Mouse (Mus musculus) gastrocnemius, postnatal 14 days (tissue): ENCODE results near the gene Cyp2d11. TPM values are rescaled to one million over a fixed set of nuclear protein-coding genes. Genes with fewer than 3 reads are reported as not detected.
A peak's percentile ranks its signal among the peaks of the same experiment; 100 is the strongest.
"Not testable (repeated sequence)": the region's sequence is repeated elsewhere in the genome, so short reads cannot be mapped to it uniquely, and the experiment has no call there.

Source experiments
- DNase-seq: peaks from one replicate; pipeline ENCODE4 v3.0.0; 2021; ENCODE audit warnings: mixed read lengths
- intact Hi-C: fragments of 180-260 bp; cut with DNase I; formaldehyde crosslinking; loops from one replicate; pipeline ENCODE4 v1.15.1; 2025; ENCODE audit warnings: low total_unique reads
- total RNA-seq, 2 experiments: library from RNA; stranded (reverse); gene quantifications; 2 replicates each; pipeline ENCODE4 v1.2.3; 2021

The Cyp2d11 gene
- total RNA-seq, 2 experiments from 2014 or later: 0.12 to 0.13 TPM

DNA sequence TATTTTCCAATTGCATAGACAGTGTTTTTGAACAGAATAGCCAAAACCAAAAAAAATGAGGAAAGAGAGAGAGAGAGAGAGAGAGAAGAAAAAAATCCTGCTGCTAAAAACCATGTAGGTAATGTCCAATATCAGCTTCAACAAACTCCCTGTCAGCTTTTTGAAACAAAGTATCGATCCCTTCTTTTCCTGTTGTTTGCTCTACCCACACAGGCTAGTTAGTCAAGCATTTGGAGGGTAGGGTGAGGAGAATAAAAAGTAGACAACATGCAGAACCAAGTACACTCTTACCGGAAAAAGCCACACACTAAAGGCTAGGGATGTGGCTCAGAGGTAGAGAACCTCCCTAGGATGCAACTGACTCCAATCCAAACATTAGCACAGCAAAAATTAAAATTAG, 8.1 kb downstream of the Cyp2d11 start:
- DNase-seq: no peak
- intact Hi-C loops: no loop called here

DNA sequence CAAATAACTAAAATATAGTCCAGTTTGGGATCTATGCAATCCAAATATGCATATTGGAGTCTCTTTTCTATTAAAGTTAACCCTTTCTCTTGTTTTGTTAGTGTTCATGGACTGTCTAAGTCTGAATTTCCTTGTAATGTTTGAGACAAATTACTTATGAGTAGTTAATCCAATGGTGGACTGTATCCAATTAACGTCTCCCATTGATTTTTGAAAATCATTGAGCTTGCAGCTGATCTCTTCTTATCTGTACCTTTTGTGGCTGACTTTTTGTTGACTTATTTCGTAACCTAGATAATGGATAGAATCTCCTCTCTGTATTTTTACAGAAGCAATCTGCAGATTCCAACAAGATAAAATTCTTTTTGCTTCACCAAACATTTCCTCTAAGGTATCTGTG, 11.4 kb downstream of the Cyp2d11 start:
- DNase-seq: no peak
- intact Hi-C loops: no loop called here

DNA sequence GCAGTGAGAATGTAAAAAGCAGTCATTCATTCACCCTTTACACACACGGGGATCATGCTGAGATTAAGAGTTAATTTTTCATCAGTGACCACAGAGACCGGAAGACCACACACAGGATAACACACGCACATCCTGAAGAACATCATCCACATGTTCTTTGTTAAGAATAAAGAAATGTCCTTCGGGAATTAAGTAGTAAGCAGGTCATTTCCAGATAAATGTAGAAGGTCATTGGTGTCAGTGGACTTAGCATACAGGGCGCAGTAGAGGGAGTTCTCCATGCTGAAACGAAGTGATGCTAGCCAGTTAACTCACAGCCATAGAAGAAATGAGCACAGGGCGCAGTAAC, 13.1 kb downstream of the Cyp2d11 start:
- intact Hi-C loops: no loop called here
- DNase-seq: no peak

DNA sequence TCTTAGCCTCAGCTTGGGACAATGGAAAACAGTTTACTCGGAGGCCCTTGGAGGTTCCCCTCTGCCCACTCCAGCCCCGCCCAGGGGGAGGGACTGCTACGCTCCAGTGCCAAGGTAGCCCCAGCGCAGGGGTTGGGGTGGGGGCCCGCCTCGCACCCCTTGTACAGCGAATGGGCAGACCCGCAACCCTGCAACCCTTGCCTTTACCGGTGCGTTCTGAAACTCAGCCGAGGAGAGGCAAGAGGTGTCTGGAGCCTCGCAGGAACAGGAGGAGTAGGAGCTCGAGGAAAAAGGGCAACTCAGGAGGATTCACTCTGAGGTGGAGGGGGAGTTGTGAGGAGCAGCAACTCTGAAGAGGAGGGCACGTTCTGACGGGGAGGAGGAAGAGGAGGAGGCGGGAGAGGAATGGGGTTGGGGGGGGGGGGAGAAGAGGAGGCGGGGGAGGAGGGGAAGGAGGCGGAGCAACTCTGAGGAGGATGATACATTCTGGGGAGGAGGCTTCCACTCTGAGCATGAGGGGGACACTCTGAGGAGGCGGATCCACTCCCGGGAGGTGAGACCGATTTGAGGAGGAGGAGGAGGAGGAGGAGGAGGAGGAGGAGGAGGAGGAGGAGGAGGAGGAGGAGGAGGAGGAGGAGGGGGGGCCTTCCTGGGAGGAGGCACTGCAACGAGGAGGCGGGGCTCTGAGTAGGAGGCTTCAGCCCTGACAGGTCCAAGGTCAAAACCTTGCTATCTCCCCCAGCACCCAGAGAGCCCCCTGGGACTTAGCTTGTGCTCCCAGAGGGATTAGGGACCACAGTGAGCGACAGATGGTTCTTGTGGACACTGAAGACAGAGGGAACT, 13.7 kb downstream of the Cyp2d11 start, which contains the start of gene Cyp2d22:
Cyp2d22 (minus strand) TSS at position 390 of the 843 bp plus-strand sequence.
- peak; percentile 72 for DNase-seq
- intact Hi-C loops: no loop called here

DNA sequence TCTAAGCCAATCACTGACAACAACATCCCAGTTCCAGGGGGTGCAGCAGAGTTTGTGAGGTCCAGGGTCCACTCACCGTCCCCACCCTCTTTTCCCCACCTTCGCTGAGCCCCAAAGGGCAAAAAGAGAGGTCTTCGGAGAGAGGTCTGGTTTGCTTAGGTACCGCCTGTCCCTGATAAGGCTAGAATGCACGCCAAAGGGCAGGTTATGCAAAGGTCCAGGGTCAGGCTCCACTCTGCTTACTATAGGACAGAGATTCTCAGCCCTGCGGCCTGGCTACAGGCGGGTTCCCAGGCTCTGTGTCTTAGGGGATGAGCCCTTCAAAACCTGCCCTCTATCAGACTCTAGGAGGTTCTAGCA, 14.3 kb downstream of the Cyp2d11 start:
- no peak for DNase-seq
- intact Hi-C loops: no loop called here

DNA sequence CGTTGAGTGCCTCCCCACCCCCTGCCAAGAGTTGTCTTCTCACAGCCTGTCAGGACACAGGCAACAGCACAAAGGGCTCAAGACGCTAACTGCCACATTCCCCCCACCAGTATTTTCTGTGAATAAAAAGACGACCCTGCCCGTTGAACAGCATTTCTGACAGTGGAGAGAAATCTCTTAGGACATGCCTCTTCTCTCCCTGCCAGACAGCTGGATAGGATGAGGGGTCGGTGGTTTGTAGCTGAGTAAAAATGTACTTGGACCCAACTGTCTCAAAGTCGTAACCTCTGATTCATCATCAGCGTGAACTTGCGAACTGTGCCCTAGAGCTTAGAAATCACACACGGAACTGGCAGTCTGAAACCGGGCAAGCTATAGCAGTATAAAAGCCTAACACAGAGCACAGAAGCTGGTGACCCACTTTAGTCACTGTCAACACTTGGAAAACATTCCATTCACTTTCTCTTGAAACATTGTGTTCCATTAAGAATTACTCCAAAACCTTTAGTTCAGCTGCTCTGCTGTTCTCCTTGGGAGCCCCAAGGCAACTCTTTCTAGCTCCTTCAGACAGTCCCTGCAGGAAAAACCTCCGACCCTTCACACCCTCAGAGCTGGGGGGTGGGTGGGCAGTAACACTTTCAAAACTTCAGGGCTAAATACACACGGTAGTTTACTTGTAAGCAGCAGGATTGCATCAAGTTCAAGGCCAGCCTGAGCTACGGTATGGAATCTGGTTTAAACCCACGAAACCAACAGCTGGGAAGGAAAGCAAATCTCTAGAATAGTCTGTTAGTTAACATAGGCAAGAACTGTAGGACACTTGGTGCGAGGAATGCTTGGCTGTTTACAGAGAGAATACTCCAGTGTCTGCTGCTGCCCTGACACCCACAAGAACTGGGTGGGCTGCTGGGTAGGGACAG, 15.3 kb downstream of the Cyp2d11 start:
- no peak for DNase-seq
- intact Hi-C loops: no loop called here

DNA sequence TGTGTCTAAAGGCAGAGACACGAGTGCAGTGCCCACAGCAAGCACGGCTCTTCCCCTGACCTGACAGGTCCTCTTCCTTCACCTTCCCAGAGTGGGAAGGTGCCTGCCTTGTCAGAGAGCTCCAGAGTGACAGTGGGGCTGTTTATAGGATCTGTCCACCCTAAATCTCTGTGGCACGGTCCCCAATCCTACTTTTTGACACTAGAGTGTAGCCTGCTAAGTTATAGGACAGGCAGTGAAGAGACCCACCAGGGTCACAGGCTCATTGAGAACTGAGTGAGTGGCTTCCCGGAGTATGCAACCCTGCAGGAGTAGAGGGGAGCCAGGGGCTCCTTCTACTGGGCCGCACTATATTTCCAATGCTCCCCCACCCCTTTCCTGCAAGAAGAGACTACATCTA, 16.1 kb downstream of the Cyp2d11 start:
- intact Hi-C loops: no loop called here
- no peak for DNase-seq

DNA sequence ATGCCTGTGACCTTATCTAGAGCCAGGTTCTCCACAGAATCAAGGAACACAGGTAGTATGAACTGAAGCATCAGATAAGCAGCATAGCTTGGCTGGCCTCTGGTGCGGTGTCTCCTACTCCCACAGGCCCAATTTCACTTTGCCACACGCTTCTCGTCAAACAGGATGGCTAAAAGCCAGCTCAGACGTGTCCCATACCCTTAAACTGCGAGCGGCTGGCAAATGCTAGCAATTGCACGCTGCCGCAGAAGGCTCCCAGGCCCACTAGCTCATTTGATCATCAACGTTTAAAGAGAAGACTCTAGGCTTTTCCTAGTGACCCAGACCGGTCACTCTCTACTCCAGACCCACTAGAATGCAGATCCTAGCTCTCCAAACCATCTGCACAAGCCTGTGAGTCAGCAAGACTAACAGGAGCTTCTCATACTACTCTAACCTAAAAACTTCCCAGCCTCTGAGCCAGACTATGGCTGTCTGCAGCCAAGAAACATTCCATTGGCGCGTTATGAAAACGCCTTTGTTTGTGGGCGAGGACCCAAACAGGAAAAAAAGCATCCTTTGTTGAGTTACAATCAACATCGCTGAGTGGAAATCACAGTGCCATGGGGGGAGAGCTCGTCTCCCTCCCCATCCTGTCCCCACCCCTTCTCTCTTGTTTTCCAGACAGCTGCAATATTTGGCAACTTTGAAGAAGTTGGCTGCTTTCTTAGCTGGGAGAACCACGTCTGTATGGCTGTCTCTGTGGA, 17.3 kb downstream of the Cyp2d11 start:
- peak; percentile 68 for DNase-seq
- intact Hi-C loops: no loop called here

DNA sequence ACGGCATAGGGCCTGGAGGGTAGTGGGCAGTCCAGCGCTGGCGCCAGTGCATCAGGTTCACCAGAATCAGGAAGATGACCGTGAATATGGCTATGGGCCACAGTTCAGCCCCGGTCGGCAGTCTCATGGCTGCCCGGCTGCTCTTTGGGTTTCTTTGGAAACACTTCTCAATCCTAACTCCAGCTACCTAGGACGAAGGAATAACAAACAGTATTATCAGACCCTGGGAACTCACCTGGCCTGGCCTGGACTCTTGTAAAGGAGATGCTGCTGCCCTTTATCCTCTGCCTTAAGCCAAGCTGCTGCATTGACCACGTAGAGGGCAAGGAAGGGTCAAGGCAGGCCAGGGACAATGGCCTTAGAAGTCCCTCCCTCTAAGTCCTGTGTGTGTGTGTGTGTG, 18.0 kb downstream of the Cyp2d11 start:
- intact Hi-C loops: no loop called here

DNA sequence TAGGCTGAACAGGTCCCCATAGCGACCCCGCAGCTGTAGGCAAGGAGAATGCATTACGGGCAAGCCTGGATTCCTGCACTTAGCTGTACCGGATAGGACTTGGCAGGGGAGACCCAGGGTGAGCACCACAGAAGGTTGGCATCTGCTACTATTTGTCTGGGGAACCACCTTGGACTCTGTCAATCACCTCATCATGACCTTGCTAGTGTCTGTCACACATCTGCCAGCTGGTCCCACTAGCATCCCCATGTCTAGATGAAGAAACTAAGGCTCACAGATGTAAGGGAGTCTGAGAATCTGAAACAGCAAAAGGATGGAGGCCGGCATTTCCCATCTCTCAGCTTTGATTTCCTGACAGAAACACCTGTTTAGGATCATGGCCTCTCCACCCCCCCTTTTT, 19.4 kb downstream of the Cyp2d11 start:
- intact Hi-C loops: no loop called here
- DNase-seq: no peak

More for the DNA sequence above, 18.0 kb downstream of the Cyp2d11 start:
- no peak for DNase-seq

DNA sequence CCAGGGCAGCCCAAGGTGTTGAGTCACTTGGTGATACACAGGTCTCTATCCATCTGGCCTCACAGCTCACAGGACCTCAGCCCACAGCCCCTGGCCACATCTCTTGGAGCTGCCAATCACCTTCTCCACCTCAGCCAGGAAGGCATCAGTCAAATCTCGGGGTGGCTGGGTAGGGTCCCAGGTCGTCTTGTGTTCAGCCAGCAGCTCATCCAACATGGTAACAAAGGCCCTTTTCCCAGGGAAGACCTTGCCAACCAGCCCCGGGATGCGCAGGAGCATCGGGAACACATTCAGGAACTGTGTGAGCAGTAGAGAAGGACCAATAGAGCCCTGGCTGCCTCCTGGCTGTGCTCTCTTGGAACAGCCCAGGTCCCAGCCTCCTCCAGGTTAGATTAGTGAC, 20.8 kb downstream of the Cyp2d11 start:
- no peak for DNase-seq

DNA sequence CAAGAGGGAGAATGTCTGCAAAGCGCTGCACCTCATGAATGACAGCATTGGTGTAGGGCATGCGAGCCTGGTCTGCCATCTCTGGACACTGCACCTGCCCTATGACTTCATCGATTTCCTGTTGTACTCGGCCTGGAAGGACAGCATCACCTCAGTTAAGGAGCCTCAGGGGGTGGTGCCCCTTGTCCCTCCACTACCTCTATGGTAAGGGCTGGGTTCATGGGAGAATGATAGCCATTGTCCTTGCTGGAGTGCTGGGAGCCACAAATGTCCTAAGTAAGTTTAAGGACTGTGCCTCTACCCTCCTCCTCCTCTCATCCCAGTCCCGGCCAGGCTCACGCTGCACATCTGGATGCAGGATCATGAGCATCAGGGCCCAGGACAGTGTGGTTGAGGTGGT, 21.4 kb downstream of the Cyp2d11 start:
- DNase-seq: no peak
- intact Hi-C loops: no loop called here

More for the DNA sequence above, 20.8 kb downstream of the Cyp2d11 start:
- intact Hi-C loops: no loop called here

DNA sequence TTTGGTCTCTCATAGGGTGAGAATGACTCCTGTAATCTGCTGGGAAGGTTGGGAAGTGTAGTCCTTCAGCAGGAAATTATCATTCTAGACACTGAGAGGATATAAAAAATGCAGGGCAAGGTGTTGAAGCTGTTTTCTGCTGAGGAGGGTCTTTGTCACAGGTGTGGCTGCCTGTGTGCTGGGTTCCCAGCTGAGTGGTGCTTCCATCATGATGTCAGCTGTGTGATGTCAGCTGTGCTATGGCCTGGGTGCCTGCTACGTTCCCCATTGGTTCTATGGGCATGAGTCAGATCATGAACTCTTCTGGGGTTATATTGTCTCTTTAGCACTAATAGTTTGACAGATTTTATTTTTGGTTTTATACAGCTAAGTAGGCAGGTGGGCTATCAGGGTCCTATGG, 25.0 kb downstream of the Cyp2d11 start:
- DNase-seq: no peak
- intact Hi-C loops: no loop called here

DNA sequence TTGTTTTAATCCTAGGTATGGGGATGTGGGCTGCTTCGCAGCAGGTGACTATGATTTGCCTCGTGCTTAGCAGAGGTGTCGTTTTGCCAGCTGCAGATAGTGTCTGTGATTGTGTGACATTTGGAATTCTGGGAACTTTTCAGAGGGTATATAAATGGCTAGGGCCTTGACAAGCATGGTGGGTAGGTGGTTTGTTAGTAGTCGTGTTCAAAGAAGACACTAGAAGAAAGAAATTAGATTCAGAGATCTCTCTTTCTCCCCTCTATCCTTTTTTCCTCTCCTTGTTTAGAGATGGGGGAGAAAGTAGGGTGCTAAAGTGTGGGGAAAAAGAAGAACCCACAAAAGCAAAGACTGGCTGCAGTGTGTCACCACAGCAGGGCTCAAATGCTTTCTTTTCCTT, 25.7 kb downstream of the Cyp2d11 start:
- no peak for DNase-seq
- intact Hi-C loops: no loop called here

DNA sequence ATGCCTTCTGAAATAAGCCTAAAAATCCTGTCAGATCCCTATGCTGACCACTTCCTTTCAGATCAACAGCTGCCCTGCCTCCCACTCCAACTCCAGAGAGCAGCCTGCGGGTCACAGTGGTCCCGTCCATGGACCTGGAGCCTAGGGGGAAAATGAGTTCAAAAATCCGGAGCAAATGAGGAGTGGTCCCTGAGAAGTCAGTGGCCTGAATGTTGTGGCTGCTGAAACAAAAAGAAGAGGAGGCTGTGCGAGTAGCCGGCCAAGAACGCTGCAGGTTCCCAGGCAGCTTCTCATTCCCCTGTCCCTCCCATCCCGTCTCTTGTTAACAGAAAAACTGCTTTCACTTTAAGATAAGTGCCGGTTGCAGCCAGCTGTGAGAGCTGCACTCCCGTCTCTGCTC, 29.3 kb downstream of the Cyp2d11 start:
- intact Hi-C loops: not testable (repeated sequence)

DNA sequence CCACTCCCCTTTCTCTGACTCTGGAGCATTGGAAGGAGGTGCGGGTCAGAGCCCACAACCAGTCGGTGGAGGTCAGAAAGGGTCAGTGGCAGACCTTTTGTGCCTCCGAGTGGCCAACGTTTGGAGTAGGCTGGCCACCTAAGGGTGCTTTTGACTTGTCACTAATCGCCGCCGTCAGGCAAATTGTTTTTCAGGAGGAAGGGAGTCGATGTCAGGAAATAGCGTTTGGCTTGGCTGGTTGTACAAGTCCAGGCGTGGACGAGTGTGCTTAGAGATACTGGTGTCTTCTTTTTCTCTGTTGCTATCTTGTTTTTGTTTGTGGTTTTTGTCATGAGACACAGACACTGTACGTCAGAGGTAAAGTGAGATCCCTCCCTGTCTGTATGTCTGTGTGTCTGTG, 30.0 kb downstream of the Cyp2d11 start:
- intact Hi-C loops: not testable (repeated sequence)

More for the DNA sequence above, 29.3 kb downstream of the Cyp2d11 start:
- DNase-seq: not testable (repeated sequence)

DNA sequence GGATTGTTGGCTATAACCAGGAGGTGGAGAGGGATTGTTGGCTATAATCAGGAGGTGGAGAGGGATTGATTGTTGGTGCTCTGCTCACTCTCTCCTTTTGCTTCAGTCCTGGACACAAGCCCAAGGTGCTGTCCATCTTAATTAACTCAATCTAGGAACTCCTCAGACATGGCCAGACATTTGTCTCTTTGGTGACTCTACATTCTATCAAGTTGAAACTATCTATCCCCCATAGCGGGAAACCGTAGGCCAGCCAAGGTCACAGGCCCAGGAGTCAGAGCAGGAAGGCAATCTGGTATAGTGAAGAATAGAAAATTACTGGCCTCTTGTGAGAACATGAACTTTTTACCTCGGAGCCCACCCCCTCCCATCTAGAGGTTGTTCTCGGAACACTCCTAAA, 31.6 kb downstream of the Cyp2d11 start:
- intact Hi-C loops: no loop called here

More for the DNA sequence above, 30.0 kb downstream of the Cyp2d11 start:
- not testable (repeated sequence) for DNase-seq

DNA sequence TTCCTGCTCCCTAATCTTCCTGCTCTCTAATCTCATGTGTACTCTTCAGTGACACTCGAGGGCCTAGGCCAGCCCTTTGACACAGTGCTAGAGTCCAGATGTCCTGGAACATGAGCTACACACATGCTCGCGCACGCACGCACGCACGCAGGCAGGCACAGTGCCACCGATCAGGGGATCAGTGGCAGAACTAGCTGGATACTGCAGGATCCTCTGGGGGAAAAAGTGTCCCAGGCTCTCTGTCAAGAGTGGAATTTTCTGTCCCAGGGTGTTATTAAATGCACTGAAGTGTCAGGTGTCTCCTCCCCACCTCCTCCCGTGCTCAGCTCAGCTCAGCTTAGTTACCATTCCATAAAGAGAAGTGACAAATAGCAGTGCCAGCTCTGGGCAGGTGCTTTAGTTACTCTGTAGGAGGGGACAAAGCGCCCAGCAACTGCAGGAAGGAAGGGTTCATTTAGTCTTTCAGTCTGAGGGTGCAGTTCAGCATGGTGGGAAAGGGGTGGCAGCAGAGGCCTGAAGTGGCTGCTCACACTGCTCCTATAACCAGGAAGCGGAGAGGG, 32.3 kb downstream of the Cyp2d11 start:
- intact Hi-C loops: no loop called here
- peak; percentile 41 for DNase-seq

More for the DNA sequence above, 31.6 kb downstream of the Cyp2d11 start:
- DNase-seq: no peak

DNA sequence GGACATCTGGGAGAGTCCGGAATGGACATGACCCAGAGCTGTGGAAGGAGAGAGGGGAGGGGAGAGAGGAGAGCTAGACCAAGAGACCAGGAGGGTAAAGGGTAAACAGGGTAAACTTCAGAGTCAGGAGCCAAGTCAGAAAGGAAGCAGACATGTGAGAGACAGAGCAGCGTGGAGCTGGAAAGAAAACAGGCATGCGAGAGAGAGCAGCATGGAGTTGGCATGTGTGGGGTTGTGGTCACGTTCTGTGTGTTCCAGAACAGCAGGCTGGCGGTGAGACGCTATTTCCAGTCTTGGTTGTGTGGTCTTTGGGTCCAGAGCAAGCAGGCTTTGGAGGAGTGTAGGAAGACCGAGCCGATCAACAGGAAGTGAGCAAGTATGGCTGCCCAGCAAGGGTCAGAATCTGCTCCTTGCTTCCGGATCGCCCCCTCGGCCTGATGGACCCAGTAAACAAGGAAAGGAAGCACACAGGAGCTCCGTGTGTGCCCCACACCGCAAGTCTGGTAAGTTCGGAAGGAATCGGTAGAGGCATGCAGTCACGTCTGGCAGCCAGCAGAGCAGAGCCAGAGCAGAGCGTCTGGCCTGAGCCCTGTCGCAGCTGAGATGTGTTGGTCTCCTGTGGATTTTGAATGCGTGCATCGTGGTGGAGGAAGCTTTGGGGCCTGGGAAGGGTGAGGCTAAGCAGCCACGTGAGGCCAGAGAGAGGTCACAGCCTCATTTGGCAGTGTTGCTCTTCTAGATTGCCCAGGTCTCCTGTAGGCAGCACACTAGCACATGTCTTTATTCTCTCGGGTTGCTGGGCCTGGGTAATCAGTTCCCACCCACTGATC, 35.2 kb downstream of the Cyp2d11 start:
- intact Hi-C loops: loop anchor here (5.0 kb wide), 1 partner anchor 64 kb away; no protein-coding TSS in a partner anchor
- peak; percentile 31 for DNase-seq
